Mouse (Mus musculus): ENCODE measurements at regions not wholly inside any gene's neighbourhood (a gene's known extent, or its start where the extent isn't known, plus 50 kb on each side); places are given as distances from the start of the nearest gene placed in this dataset.

- ATAC-seq = no peak
- Histone ChIP-seq H3K27ac (ENCODE audit: low read length) (no peak overlapping the region), H3K36me3 (ENCODE audit: control insufficient read depth, insufficient read depth) (no peaks in the 10 kb centered on the region), H3K4me3 (replicated peaks; ENCODE audit: low read length) (no peak overlapping the region), H3K4me2 (ENCODE audit: low read length) (no peak overlapping the region), H3K9ac (replicated peaks; ENCODE audit: low read depth, low read length) (no peak overlapping the region), H3K9me3 (ENCODE audit: control insufficient read depth, low read length) (no peaks in the 10 kb centered on the region), H3K4me1 (replicated peaks; ENCODE audit: control insufficient read depth, insufficient read depth, low read length) (no peaks in the 10 kb centered on the region), H3K27me3 (replicated peaks; ENCODE audit: control insufficient read depth, insufficient read depth, low read length) (no peaks in the 10 kb centered on the region)
Observed at GRCm38 (mm10) chr10:65342513-65342912, 1252.4 kb upstream of the Lrrtm3 start.

GRCm38 (mm10) chr10:65330345-65330744, 1240.3 kb upstream of the Lrrtm3 start:
- H3K27me3 ChIP-seq (replicated peaks; ENCODE audit: control insufficient read depth, insufficient read depth, low read length) = no peaks in the 10 kb centered on the region

GRCm38 (mm10) chr10:65324840-65325410, 1234.8 kb upstream of the Lrrtm3 start:
- 50% methylated on average over 2 of the region's 2 CpGs for WGBS
- no peak overlapping the region for H3K4me2 ChIP-seq (ENCODE audit: low read length)
- H3K4me1 ChIP-seq (replicated peaks; ENCODE audit: control insufficient read depth, insufficient read depth, low read length) = no peaks in the 10 kb centered on the region
- no peak overlapping the region for H3K27ac ChIP-seq (ENCODE audit: low read length)
- H3K9me3 ChIP-seq (ENCODE audit: control insufficient read depth, low read length) = no peaks in the 10 kb centered on the region
- peak; percentile 90 for ATAC-seq
- no peaks in the 10 kb centered on the region for H3K27me3 ChIP-seq (replicated peaks; ENCODE audit: control insufficient read depth, insufficient read depth, low read length)
- no peak overlapping the region for H3K4me3 ChIP-seq (replicated peaks; ENCODE audit: low read length)
- no peaks in the 10 kb centered on the region for H3K36me3 ChIP-seq (ENCODE audit: control insufficient read depth, insufficient read depth)
- no peak overlapping the region for H3K9ac ChIP-seq (replicated peaks; ENCODE audit: low read depth, low read length)

More at GRCm38 (mm10) chr10:65330345-65330744, 1240.3 kb upstream of the Lrrtm3 start:
- no peaks in the 10 kb centered on the region for H3K4me1 ChIP-seq (replicated peaks; ENCODE audit: control insufficient read depth, insufficient read depth, low read length)
- no peak overlapping the region for H3K9ac ChIP-seq (replicated peaks; ENCODE audit: low read depth, low read length)
- no peak overlapping the region for H3K4me3 ChIP-seq (replicated peaks; ENCODE audit: low read length)
- H3K36me3 ChIP-seq (ENCODE audit: control insufficient read depth, insufficient read depth) = no peaks in the 10 kb centered on the region
- ATAC-seq = no peak
- 82% methylated on average over 1 of the region's 1 CpGs for WGBS
- no peak overlapping the region for H3K4me2 ChIP-seq (ENCODE audit: low read length)
- no peak overlapping the region for H3K27ac ChIP-seq (ENCODE audit: low read length)
- H3K9me3 ChIP-seq (ENCODE audit: control insufficient read depth, low read length) = no peaks in the 10 kb centered on the region

- WGBS = 96% methylated on average over 1 of the region's 1 CpGs
- Histone ChIP-seq H3K9ac (replicated peaks; ENCODE audit: low read depth, low read length) (no peak overlapping the region), H3K4me1 (replicated peaks; ENCODE audit: control insufficient read depth, insufficient read depth, low read length) (no peaks in the 10 kb centered on the region), H3K4me2 (ENCODE audit: low read length) (no peak overlapping the region), H3K4me3 (replicated peaks; ENCODE audit: low read length) (no peak overlapping the region), H3K36me3 (ENCODE audit: control insufficient read depth, insufficient read depth) (no peaks in the 10 kb centered on the region), H3K9me3 (ENCODE audit: control insufficient read depth, low read length) (no peaks in the 10 kb centered on the region), H3K27ac (ENCODE audit: low read length) (no peak overlapping the region), H3K27me3 (replicated peaks; ENCODE audit: control insufficient read depth, insufficient read depth, low read length) (no peaks in the 10 kb centered on the region)
- ATAC-seq = no peak
Observed at GRCm38 (mm10) chr10:65298263-65298662, 1208.2 kb upstream of the Lrrtm3 start.
